Mouse (Mus musculus) c-Kit-negative CD71-positive TER-119-positive erythroid progenitor cells, embryonic 14.5 days (primary cell): ENCODE results near the gene Cage1.

ENCODE experiments used
- DNase-seq: peaks from one replicate; pipeline ENCODE4 v3.0.0-alpha.2; 2013; ENCODE audit warnings: low read depth, low spot score

The Cage1 gene

DNA sequence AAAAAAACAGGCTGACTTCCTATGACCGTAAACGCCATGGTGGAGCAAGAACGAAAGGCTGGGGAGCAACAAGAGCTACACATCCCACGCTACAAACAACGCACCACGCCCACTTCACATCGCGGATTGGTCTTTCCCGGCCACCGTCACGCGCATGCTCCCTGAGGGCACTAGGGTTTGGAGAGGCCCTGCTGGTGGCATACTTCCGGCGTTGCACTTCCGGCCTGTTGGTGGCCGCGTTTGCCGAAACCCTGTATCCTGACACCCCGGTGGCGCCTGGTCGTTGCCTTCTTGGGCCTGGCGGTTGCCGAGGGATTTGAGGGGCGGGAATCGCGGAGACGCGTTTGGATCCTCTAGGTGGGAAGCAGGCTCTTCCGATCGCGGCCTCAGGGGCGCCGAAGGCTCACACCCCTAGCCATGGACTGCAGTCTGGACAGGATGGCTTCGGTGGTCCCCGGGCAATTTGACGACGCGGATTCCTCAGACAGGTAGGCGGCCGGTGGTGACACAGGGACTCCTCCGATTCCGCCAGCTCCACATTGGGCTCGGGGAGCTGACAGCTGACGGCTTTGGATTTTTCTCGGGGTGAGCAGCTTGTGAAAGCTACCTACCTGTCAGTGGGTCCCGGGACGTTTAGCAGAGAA is at the start of gene Cage1:
Gene Cage1 (minus strand): TSS at position 26 of the 644 bp plus-strand sequence.
- peak; percentile 95 for DNase-seq

DNA sequence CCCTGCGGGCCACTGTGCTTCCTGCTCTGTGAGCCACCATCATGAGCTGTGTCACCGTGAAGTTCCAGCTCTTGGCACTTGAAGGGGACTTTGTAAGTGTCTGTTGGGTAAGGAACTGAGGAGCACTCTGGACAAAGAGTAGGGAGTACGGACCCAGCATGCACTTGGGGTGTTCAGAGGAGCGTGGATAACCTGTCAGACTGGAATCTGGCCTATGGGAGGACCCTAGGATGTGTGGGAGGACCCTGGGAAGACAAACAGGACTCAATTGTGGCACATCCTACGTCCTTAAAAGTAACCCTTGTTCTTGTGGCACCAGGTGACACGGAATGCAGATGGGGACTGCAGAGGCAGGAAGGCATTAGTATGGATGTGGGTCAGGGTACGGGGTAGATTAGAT is 44.3 kb upstream of the Cage1 start:
- no peak for DNase-seq

- no peak for DNase-seq
These were observed 43.9 kb upstream of the Cage1 start for GRCm38 (mm10) chr13:38080725-38081124.

DNA sequence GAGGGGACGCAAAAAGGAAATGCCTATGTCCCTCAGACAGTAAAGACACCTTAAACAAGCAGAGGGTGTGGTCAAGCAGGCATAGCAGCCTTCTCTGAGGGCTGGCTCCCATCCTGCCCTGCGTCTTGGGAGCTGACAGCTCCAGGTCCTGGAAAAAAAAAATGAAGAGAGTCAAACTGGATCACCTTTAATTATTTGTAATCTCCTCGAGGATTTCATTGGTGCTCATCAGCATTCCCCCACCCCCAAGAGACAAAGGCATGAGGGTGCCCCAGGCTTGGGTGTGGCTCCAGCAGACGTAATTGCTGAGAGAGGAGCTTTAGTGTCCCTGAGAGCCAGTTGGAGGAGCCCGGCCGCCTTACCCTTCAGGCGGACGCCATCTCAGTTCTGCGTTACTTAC is 43.1 kb upstream of the Cage1 start:
- DNase-seq, result no peak

DNA sequence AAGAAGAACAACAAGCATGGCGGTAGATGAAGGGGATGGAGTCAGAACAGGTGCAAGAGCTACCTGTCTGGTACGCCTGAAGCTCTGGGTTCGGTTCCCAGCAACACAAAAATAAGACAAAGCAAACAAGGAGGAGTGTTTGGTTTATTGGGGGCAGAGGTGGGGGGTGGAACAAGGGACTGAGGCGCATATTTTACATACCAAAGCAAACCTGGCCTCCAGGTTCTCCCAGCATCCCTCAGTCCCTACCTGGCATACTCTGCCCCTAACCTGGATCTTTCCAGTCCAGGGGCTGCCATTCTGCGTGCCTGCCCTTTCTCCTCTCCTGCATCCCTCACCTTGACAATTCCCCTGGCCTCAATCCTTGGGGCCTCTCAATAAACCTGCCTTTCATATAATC is 42.5 kb upstream of the Cage1 start:
- no peak for DNase-seq

DNA sequence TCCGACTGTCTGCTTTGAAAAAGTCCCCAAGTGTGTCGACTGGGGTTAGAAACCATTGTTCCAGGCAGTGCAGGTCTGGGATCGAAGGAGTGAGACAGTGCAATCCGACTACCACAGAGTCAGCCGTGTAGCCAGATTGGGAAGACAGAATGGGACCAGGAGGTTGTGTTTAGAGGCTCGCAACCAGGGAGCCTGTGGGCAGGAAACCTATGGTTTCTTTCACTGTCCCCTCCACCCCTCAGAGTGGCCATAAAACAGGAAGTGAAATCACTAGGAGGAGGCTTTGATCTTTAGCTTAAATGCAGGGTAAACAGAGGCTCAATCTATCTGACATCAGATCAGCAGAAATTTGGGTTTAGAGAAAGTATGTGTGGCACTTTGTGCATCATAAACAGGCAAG is 42.0 kb upstream of the Cage1 start:
- no peak for DNase-seq

DNA sequence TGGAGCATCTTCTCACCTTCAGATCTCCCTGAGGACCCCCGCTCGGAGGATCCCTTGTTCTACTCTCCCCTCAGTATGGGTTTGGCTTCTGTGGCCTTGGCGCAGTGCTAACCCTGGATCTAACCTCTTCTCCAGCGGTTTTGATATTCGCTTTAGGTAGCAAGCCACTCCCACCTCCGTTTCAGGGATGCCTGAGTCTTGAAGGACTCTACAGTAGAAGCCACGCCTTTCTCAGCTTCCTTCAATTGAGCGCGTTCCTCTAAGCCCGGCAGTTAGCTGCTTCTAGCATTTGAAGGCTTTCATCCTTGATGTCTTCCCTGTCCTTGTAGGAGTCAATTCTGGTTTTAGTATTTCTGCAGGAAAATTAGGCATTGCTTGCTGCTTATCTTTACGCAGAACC is 40.2 kb upstream of the Cage1 start:
- no peak for DNase-seq

DNA sequence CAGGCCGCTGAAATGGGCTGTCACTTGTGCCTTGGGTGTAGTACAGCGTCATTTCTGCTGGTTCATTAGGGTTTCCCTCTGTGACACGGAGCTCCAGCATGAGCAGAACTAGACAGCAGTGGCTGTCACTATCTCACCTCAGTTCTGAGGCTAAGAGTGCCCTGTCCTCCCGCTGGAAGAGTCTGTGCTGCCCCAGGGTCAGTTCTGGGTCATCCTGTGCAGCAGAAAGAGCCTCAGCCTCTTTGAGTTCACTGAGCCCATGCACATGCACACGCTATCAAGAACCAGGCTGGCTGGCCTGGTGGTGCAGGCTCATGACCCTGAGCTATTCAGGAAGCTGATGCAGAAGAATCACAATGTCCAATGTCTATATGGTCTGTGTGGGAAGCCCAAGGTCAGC is 37.5 kb upstream of the Cage1 start:
- DNase-seq, result no peak

DNA sequence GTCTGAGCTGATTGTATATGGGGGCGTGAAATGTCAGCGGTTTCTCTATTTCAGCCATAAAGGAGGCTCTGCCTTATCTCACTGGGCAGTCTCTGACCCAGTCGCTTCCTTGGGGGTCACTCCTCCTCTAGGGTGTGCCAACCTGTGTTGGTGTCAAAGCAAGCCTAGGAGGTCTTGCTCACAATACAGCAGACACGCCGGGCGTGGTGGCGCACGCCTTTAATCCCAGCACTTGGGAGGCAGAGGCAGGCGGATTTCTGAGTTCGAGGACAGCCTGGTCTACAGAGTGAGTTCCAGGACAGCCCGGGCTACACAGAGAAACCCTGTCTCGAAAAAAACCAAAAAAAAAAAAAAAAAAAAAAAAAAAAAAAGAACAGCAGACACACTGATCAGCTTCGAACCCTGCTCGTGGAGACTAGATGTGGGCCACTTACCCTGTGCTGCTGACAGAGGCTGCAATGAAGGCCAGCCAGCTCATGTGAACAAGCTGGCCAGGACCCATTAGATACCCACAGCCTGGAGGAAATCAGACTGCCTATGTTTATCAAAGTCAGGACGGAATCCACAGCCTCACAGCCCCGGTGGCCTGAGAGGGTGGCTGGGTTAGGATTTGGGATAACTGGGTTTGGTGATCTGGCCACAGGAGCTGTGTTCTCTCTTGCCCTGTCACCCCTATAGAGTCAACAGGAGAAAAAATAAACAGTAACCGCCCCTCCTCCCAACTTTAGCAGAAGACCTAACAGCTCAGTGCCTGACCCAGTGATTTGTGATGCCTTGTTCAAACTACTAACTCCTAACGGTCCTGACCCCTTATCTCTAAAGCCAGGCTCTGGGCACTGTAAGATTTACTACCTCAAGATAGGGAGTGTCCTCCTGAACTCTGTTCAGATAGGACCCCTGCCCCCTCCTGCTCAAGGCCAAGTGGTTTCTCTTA is 36.8 kb upstream of the Cage1 start:
- DNase-seq, result no peak

- DNase-seq, result no peak
These were observed 34.1 kb upstream of the Cage1 start for GRCm38 (mm10) chr13:38070945-38071344.

- DNase-seq, result peak; percentile 20
These were observed 28.2 kb upstream of the Cage1 start for GRCm38 (mm10) chr13:38064854-38065663.

- DNase-seq, result no peak
These were observed 25.8 kb upstream of the Cage1 start for GRCm38 (mm10) chr13:38062678-38063077.

DNA sequence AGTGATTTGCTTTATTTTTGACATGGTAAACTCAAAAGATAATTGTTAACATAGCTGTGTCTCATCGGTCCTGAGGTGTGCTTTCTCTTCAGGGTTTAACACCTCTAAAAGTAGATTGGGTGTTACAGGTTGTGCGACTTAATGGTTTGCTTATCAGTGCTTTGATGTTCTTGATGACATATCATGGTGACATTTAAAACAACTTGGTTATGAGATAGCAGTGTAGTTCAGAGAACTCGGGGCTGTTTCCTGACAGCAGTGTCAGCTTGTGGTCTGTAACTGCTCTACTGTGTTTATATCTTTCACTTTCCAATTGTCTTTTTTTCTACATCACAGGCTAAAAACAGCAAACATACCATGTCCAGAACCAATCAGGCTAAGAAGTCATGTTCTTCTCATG is 13.0 kb upstream of the Cage1 start:
- DNase-seq, result no peak

GRCm38 (mm10) chr13:38037811-38038210 is 942 bp upstream of the Cage1 start:
- peak; percentile 17 for DNase-seq

- DNase-seq, result no peak
These were observed 376 bp downstream of the Cage1 start, which contains the start of gene Riok1 for GRCm38 (mm10) chr13:38036343-38037043. Gene Riok1, plus strand, starts transcription at chr13:38036995.

GRCm38 (mm10) chr13:38028407-38028806 is 8.5 kb downstream of the Cage1 start:
- no peak for DNase-seq

- DNase-seq, result no peak
These were observed 9.1 kb downstream of the Cage1 start for GRCm38 (mm10) chr13:38027618-38028248.

DNA sequence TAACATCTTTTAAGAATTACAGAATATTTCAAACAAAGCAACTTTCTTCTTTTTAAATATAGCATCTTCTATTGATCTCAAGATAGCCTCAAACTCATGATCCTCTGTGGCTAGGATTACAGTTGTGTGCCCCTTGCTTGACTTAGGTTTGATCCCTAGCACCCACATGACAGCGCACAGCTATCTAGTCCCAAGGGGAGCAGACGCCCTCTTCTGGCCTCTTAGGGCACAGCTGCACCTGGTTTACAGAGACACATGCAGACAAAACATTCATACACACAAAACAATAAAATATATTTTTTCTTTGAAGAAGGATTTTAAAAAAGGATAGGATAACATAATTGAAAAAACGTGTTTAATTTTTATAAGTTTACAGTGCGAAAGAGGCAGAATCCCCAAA is 11.0 kb downstream of the Cage1 start:
- no peak for DNase-seq

DNA sequence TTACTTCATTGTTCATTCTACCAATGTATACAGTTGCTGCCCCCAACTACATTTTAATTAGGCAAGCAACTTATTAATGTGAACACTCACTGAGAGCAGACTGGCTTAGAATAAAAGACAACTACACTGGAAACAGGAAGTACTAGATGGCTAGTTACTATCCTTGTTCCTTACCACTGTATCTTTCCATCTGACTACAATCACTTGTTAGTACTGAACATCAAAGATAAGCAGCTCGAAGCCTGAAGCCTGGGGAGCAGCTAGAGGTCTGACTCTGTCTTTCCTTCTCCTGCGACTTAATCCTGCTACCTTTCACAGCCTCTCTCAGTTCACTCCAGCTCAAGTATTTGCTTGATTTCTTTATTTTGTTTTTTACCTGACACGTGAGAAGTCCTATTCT is 18.1 kb downstream of the Cage1 start:
- no peak for DNase-seq

DNA sequence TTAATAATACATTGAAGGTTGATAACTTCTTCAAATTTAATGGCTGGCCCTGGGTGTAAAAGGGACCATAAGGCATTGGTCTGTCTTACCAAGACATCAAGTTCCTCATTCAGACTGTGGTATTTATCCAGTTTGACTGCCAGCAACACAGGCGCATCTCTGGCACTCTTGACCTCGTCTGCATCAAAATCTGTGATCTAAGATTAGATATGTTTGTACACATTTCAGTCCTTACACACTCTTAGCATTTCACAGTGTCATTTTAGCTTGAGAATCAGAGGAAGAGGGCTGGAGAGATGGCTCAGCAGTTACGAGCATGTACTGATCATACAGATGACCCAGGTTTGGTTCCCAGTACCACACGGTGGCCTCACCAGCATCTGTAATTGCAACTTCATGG is 21.3 kb downstream of the Cage1 start:
- DNase-seq, result no peak

DNA sequence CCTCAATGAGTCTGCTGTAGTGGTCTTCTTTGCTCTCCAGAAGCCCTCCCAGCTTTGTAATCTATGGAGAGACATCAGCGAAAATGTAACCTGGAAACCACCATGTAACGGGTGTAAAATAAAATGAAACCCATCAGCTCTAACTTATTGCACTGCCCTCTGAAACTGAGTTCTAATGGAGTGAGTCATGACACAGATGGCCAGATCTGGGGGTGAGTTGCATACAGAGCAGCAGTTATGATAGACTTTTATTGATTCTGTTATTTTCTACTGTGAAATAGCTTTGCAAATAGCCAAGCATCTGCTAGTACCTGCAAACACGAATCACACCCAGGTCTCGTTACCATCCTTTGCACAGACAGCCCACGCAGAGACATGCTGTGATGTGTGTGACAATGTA is 24.4 kb downstream of the Cage1 start:
- no peak for DNase-seq
